Mouse (Mus musculus): ENCODE data around the gene Gm29776. TPM values are rescaled to one million over a fixed set of nuclear protein-coding genes. Genes with fewer than 3 reads are reported as not detected.

Gm29776 gene
- polyA plus RNA-seq (2012; rRNA removed), result 0.09 and 0.20 TPM in 2 replicates

GRCm38 (mm10) chr14:54698733-54699132 lies at the start of gene Gm29776:
Gene Gm29776, minus strand, starts transcription at chr14:54698833.

GRCm38 (mm10) chr14:54712074-54712473 lies 13.4 kb upstream of the Gm29776 start, which contains the start of gene Cebpe:
Gene Cebpe, minus strand, starts transcription at chr14:54712174.

GRCm38 (mm10) chr14:54686522-54687143 lies 12.0 kb downstream of the Gm29776 start, which contains the start of gene Acin1:
Gene Acin1, minus strand, starts transcription at chr14:54686931.

GRCm38 (mm10) chr14:54686063-54686521 lies 12.5 kb downstream of the Gm29776 start, which contains the start of gene 1700123O20Rik:
Gene 1700123O20Rik, plus strand, starts transcription at chr14:54686216.

Other genes with a start within 250 kb of the Gm29776 start
- gene Lrp10, start 234.7 kb downstream of the Gm29776 start, polyA plus RNA-seq (2012; rRNA removed), result 31.8 and 38.1 TPM in 2 replicates
- 20.9 and 22.1 TPM in 2 replicates for gene Rem2, start 222.7 kb downstream of the Gm29776 start, polyA plus RNA-seq (2012; rRNA removed)
- 86.0 and 93.6 TPM in 2 replicates for gene Prmt5, start 181.3 kb downstream of the Gm29776 start, polyA plus RNA-seq (2012; rRNA removed)
- 19.3 and 21.2 TPM in 2 replicates for gene Haus4, start 144.2 kb downstream of the Gm29776 start, polyA plus RNA-seq (2012; rRNA removed)
- gene Ajuba, start 121.3 kb downstream of the Gm29776 start, polyA plus RNA-seq (2012; rRNA removed), result 18.8 and 22.4 TPM in 2 replicates
- gene 4931414P19Rik, start 92.8 kb downstream of the Gm29776 start, polyA plus RNA-seq (2012; rRNA removed), result 12.6 and 15.1 TPM in 2 replicates
- 256 and 274 TPM in 2 replicates for gene Psmb5, start 80.8 kb downstream of the Gm29776 start, polyA plus RNA-seq (2012; rRNA removed)
- 0.06 and 0.39 TPM in 2 replicates for gene Psmb11, start 77.4 kb downstream of the Gm29776 start, polyA plus RNA-seq (2012; rRNA removed)
- not detected in 2 replicates for gene Gm17606, start 57.9 kb downstream of the Gm29776 start, polyA plus RNA-seq (2012; rRNA removed)
- 58.5 and 72.3 TPM in 2 replicates for gene Cdh24, start 57.5 kb downstream of the Gm29776 start, polyA plus RNA-seq (2012; rRNA removed)
- gene 1700123O20Rik, start 12.6 kb downstream of the Gm29776 start, polyA plus RNA-seq (2012; rRNA removed), result 70.3 and 72.1 TPM in 2 replicates
- 356 and 358 TPM in 2 replicates for gene Acin1, start 11.9 kb downstream of the Gm29776 start, polyA plus RNA-seq (2012; rRNA removed)
- 0.16 and 0.17 TPM in 2 replicates for gene Cebpe, start 13.3 kb upstream of the Gm29776 start, polyA plus RNA-seq (2012; rRNA removed)
- gene Slc7a8, start 83.1 kb upstream of the Gm29776 start, polyA plus RNA-seq (2012; rRNA removed), result 9.6 and 9.9 TPM in 2 replicates
- gene Rnf212b, start 115.3 kb upstream of the Gm29776 start, polyA plus RNA-seq (2012; rRNA removed), result not detected in 2 replicates
- 8.5 and 9.0 TPM in 2 replicates for gene Homez, start 172.1 kb upstream of the Gm29776 start, polyA plus RNA-seq (2012; rRNA removed)
- 14.7 and 18.0 TPM in 2 replicates for gene Ppp1r3e, start 178.7 kb upstream of the Gm29776 start, polyA plus RNA-seq (2012; rRNA removed)
- 47.4 and 48.0 TPM in 2 replicates for gene Bcl2l2, start 184.5 kb upstream of the Gm29776 start, polyA plus RNA-seq (2012; rRNA removed)
- gene Gm20521, start 184.6 kb upstream of the Gm29776 start, polyA plus RNA-seq (2012; rRNA removed), result 0.39 and 0.41 TPM in 2 replicates
- 736 and 777 TPM in 2 replicates for gene Pabpn1, start 193.7 kb upstream of the Gm29776 start, polyA plus RNA-seq (2012; rRNA removed)
- gene Slc22a17, start 214.3 kb upstream of the Gm29776 start, polyA plus RNA-seq (2012; rRNA removed), result 504 and 538 TPM in 2 replicates
- gene Efs, start 227.3 kb upstream of the Gm29776 start, polyA plus RNA-seq (2012; rRNA removed), result 33.6 and 38.5 TPM in 2 replicates
- 0.35 and 0.47 TPM in 2 replicates for gene Il25, start 233.9 kb upstream of the Gm29776 start, polyA plus RNA-seq (2012; rRNA removed)
- 3.6 and 8.9 TPM in 2 replicates for gene Cmtm5, start 237.4 kb upstream of the Gm29776 start, polyA plus RNA-seq (2012; rRNA removed)

Measured in central nervous system, embryonic 14 days (tissue).